Mouse (Mus musculus): Measurements from ENCODE around the gene Pard6b. TPM values are rescaled to one million over a fixed set of nuclear protein-coding genes. Genes with fewer than 3 reads are reported as not detected.

The Pard6b gene
- polyA plus RNA-seq, 1 experiment = 55.0 TPM

- Histone ChIP-seq H3K27me3 (ENCODE audit: control insufficient read depth, insufficient read depth, low read length, poor library complexity, severe bottlenecking) (no peaks in the 10 kb centered on the region), H3K36me3 (ENCODE audit: control insufficient read depth, insufficient read depth, low read length, poor library complexity, severe bottlenecking) (peaks cover 17% of the 10 kb centered on the region; the same call in 1 of the 2 replicates), H3K27ac (ENCODE audit: insufficient read depth, low read length) (no peak overlapping the region), H3K9me3 (replicated peaks; ENCODE audit: control insufficient read depth, insufficient read depth, low read length, poor library complexity, severe bottlenecking) (no peaks in the 10 kb centered on the region), H3K4me1 (ENCODE audit: control insufficient read depth, insufficient read depth, low read length) (no peaks in the 10 kb centered on the region), H3K9ac (ENCODE audit: low read depth, poor library complexity, severe bottlenecking) (no peak overlapping the region), H3K4me3 (ENCODE audit: low read depth, low read length) (no peak overlapping the region)
- TF ChIP-seq CTCF (IDR thresholded peaks at IDR 0.05; ENCODE audit: low read depth, low read length) (no peak), POLR2A (IDR thresholded peaks at IDR 0.05; ENCODE audit: insufficient read depth, low read length) (no peak), EP300 (IDR thresholded peaks at IDR 0.05; ENCODE audit: insufficient read depth, low read depth, low read length) (no peak)
Observed at GRCm38 (mm10) chr2:168086839-168087238, 6.0 kb downstream of the Pard6b start.

GRCm38 (mm10) chr2:168091560-168091959, 10.8 kb downstream of the Pard6b start:
- TF ChIP-seq EP300 (IDR thresholded peaks at IDR 0.05; ENCODE audit: insufficient read depth, low read depth, low read length) = no peak
- TF ChIP-seq CTCF (IDR thresholded peaks at IDR 0.05; ENCODE audit: low read depth, low read length) = no peak
- no peak for TF ChIP-seq POLR2A (IDR thresholded peaks at IDR 0.05; ENCODE audit: insufficient read depth, low read length)
- Histone ChIP-seq H3K9me3 (replicated peaks; ENCODE audit: control insufficient read depth, insufficient read depth, low read length, poor library complexity, severe bottlenecking) (no peaks in the 10 kb centered on the region), H3K4me3 (ENCODE audit: low read depth, low read length) (no peak overlapping the region), H3K27ac (ENCODE audit: insufficient read depth, low read length) (no peak overlapping the region), H3K9ac (ENCODE audit: low read depth, poor library complexity, severe bottlenecking) (no peak overlapping the region), H3K27me3 (ENCODE audit: control insufficient read depth, insufficient read depth, low read length, poor library complexity, severe bottlenecking) (no peaks in the 10 kb centered on the region), H3K36me3 (ENCODE audit: control insufficient read depth, insufficient read depth, low read length, poor library complexity, severe bottlenecking) (peaks cover 17% of the 10 kb centered on the region), H3K4me1 (ENCODE audit: control insufficient read depth, insufficient read depth, low read length) (no peaks in the 10 kb centered on the region)

- no peaks in the 10 kb centered on the region for H3K27me3 ChIP-seq (ENCODE audit: control insufficient read depth, insufficient read depth, low read length, poor library complexity, severe bottlenecking)
- H3K36me3 ChIP-seq (ENCODE audit: control insufficient read depth, insufficient read depth, low read length, poor library complexity, severe bottlenecking) = peaks cover 11% of the 10 kb centered on the region
- no peak overlapping the region for H3K27ac ChIP-seq (ENCODE audit: insufficient read depth, low read length)
- H3K4me3 ChIP-seq (ENCODE audit: low read depth, low read length) = no peak overlapping the region
- no peak for TF ChIP-seq POLR2A (IDR thresholded peaks at IDR 0.05; ENCODE audit: insufficient read depth, low read length)
- TF ChIP-seq CTCF (IDR thresholded peaks at IDR 0.05; ENCODE audit: low read depth, low read length) = no peak
- no peaks in the 10 kb centered on the region for H3K4me1 ChIP-seq (ENCODE audit: control insufficient read depth, insufficient read depth, low read length)
- no peaks in the 10 kb centered on the region for H3K9me3 ChIP-seq (replicated peaks; ENCODE audit: control insufficient read depth, insufficient read depth, low read length, poor library complexity, severe bottlenecking)
- no peak overlapping the region for H3K9ac ChIP-seq (ENCODE audit: low read depth, poor library complexity, severe bottlenecking)
Observed at GRCm38 (mm10) chr2:168093077-168093476, 12.3 kb downstream of the Pard6b start.

GRCm38 (mm10) chr2:168095077-168095476, 14.3 kb downstream of the Pard6b start:
- no peak overlapping the region for H3K27ac ChIP-seq (ENCODE audit: insufficient read depth, low read length)
- no peak overlapping the region for H3K4me3 ChIP-seq (ENCODE audit: low read depth, low read length)
- no peak overlapping the region for H3K9ac ChIP-seq (ENCODE audit: low read depth, poor library complexity, severe bottlenecking)
- TF ChIP-seq POLR2A (IDR thresholded peaks at IDR 0.05; ENCODE audit: insufficient read depth, low read length) = no peak
- TF ChIP-seq CTCF (IDR thresholded peaks at IDR 0.05; ENCODE audit: low read depth, low read length) = no peak
- TF ChIP-seq EP300 (IDR thresholded peaks at IDR 0.05; ENCODE audit: insufficient read depth, low read depth, low read length) = no peak
- peaks cover 21% of the 10 kb centered on the region for H3K36me3 ChIP-seq (ENCODE audit: control insufficient read depth, insufficient read depth, low read length, poor library complexity, severe bottlenecking)
- no peaks in the 10 kb centered on the region for H3K27me3 ChIP-seq (ENCODE audit: control insufficient read depth, insufficient read depth, low read length, poor library complexity, severe bottlenecking)
- H3K4me1 ChIP-seq (ENCODE audit: control insufficient read depth, insufficient read depth, low read length) = no peaks in the 10 kb centered on the region
- H3K9me3 ChIP-seq (replicated peaks; ENCODE audit: control insufficient read depth, insufficient read depth, low read length, poor library complexity, severe bottlenecking) = no peaks in the 10 kb centered on the region

- Histone ChIP-seq H3K27me3 (ENCODE audit: control insufficient read depth, insufficient read depth, low read length, poor library complexity, severe bottlenecking) (no peaks in the 10 kb centered on the region), H3K9me3 (replicated peaks; ENCODE audit: control insufficient read depth, insufficient read depth, low read length, poor library complexity, severe bottlenecking) (no peaks in the 10 kb centered on the region), H3K36me3 (ENCODE audit: control insufficient read depth, insufficient read depth, low read length, poor library complexity, severe bottlenecking) (peaks cover 13% of the 10 kb centered on the region), H3K9ac (ENCODE audit: low read depth, poor library complexity, severe bottlenecking) (no peak overlapping the region), H3K4me1 (ENCODE audit: control insufficient read depth, insufficient read depth, low read length) (no peaks in the 10 kb centered on the region), H3K27ac (ENCODE audit: insufficient read depth, low read length) (no peak overlapping the region), H3K4me3 (ENCODE audit: low read depth, low read length) (no peak overlapping the region)
- TF ChIP-seq POLR2A (IDR thresholded peaks at IDR 0.05; ENCODE audit: insufficient read depth, low read length) (no peak), EP300 (IDR thresholded peaks at IDR 0.05; ENCODE audit: insufficient read depth, low read depth, low read length) (no peak)
Observed at GRCm38 (mm10) chr2:168096487-168096886, 15.7 kb downstream of the Pard6b start.

DNA sequence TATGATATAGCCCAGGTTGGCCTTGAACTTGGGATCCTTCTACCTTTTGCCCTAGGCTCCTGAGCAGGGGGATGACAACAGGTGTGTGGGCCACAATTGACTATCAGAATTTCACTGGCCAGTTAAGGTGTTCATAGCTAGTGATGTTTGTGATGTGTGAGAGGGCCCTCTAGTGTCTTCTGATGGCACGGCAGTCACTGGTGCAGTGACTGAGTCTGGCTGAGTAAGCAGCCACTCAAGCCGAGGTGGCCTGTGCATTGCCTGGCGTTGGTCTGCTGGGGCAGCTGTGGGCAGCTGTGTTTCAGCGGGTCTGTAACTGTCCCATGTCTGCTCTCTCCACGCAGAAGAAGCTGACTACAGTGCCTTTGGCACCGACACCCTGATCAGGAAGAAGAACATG, 17.2 kb downstream of the Pard6b start:
- Histone ChIP-seq H3K9ac (ENCODE audit: low read depth, poor library complexity, severe bottlenecking) (no peak overlapping the region), H3K36me3 (ENCODE audit: control insufficient read depth, insufficient read depth, low read length, poor library complexity, severe bottlenecking) (peaks cover 13% of the 10 kb centered on the region), H3K9me3 (replicated peaks; ENCODE audit: control insufficient read depth, insufficient read depth, low read length, poor library complexity, severe bottlenecking) (no peaks in the 10 kb centered on the region), H3K27ac (ENCODE audit: insufficient read depth, low read length) (no peak overlapping the region), H3K27me3 (ENCODE audit: control insufficient read depth, insufficient read depth, low read length, poor library complexity, severe bottlenecking) (no peaks in the 10 kb centered on the region), H3K4me3 (ENCODE audit: low read depth, low read length) (peak overlapping the region; percentile 7; the same call in 1 of the 2 replicates), H3K4me1 (ENCODE audit: control insufficient read depth, insufficient read depth, low read length) (no peaks in the 10 kb centered on the region)
- TF ChIP-seq CTCF (IDR thresholded peaks at IDR 0.05; ENCODE audit: low read depth, low read length) = peak; percentile 85
- TF ChIP-seq EP300 (IDR thresholded peaks at IDR 0.05; ENCODE audit: insufficient read depth, low read depth, low read length) = 0 out of 2 replicates have a peak, but pooled peaks have one; percentile 30
- TF ChIP-seq POLR2A (IDR thresholded peaks at IDR 0.05; ENCODE audit: insufficient read depth, low read length) = no peak
